ENCODE assay signal across 9 mouse cellular contexts in the genomic region with DNA sequence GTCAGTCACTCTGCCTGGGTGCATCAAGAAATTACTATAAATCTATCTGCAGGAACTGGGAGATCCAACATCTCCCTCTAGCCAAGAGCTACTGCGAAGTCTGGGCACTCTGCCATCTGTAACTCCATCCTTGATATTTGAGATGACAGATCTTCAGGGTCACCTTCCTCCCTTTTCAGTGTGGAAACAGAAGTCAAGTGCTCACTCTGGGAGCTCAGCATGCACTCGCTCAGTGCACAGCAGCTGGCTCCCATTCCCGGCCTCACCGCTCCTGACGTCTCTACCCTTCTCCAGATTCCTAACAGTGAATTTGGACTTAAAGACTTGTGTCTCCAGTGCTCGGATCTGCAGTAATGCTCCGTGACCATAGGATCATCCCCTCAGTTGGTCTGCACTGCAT.
A peak's percentile ranks its signal among the peaks of the same experiment; 100 is the strongest.
DNase-seq lines count a peak whose midpoint lies in the region; ATAC-seq and TF ChIP-seq lines count a peak whose summit lies in the region.
"Had no signal": no experiment of that assay in that cellular context is flagged by ENCODE, and none has a peak within 500 bp of the region (broad histone marks: within the 10 kb centered on the region; RNA-seq: fewer than 3 reads in every experiment).

No protein-coding gene starts in this region.

- DNase-seq in ovary, adult 18-20 months (ENCODE audit: low spot score) = peak; percentile 63
- DNase-seq in ovary, postnatal 10 days (ENCODE audit: low spot score) = no peak
- peak; percentile 35 for DNase-seq in cerebellum, adult 11 months
- peak; percentile 56 for DNase-seq in limb, embryonic 14.5 days (ENCODE audit: low spot score)
- no peak for DNase-seq in layer of hippocampus, adult 8-10 months (ENCODE audit: low spot score in 2 of 2)
- DNase-seq in c-Kit-positive CD71-positive TER-119-positive erythroid progenitor cells, embryonic 14.5 days (ENCODE audit: low spot score) = no peak

- H3K27me3 ChIP-seq in heart, embryonic 15.5 days = no peaks in the 10 kb centered on the region
- no peaks in the 10 kb centered on the region for H3K27me3 ChIP-seq in limb, embryonic 14.5 days (ENCODE audit: control insufficient read depth, insufficient read depth, low read length)
- H3K27me3 ChIP-seq: stomach, embryonic 15.5 days had no signal

- no peak overlapping the region for H3K4me3 ChIP-seq in heart, embryonic 15.5 days
- H3K4me3 ChIP-seq in limb, embryonic 14.5 days (replicated peaks; ENCODE audit: low read length) = no peak overlapping the region
- H3K4me3 ChIP-seq: stomach, embryonic 15.5 days had no signal

- peak; percentile 35; the same call in 1 of the 2 replicates for ATAC-seq in heart, embryonic 15.5 days (replicated peaks; ENCODE audit: insufficient number of reproducible peaks, insufficient read depth, low FRiP score, low read depth)
- peak; percentile 57 for ATAC-seq in limb, embryonic 14.5 days (ENCODE audit: low FRiP score, low read depth)
- no peak for ATAC-seq in monocyte, adult 5-6 weeks (replicated peaks; ENCODE audit: insufficient number of reproducible peaks, low FRiP score, low TSS enrichment, poor library complexity, severe bottlenecking)

- H3K9me3 ChIP-seq in heart, embryonic 15.5 days (replicated peaks) = no peaks in the 10 kb centered on the region
- H3K9me3 ChIP-seq in limb, embryonic 14.5 days (ENCODE audit: control insufficient read depth, low read length) = no peaks in the 10 kb centered on the region
- H3K9me3 ChIP-seq: stomach, embryonic 15.5 days had no signal

- WGBS in heart, embryonic 15.5 days = 20% methylated on average over 7 of the region's 7 CpGs
- WGBS in limb, embryonic 14.5 days = 46% methylated on average over 7 of the region's 7 CpGs

- peak overlapping the region; percentile 39; the same call in 1 of the 2 replicates for H3K27ac ChIP-seq in heart, embryonic 15.5 days
- no peak overlapping the region for H3K27ac ChIP-seq in limb, embryonic 14.5 days (replicated peaks; ENCODE audit: low read depth, low read length)
- H3K27ac ChIP-seq: stomach, embryonic 15.5 days had no signal

- no peaks in the 10 kb centered on the region for H3K36me3 ChIP-seq in heart, embryonic 15.5 days
- no peaks in the 10 kb centered on the region for H3K36me3 ChIP-seq in limb, embryonic 14.5 days (ENCODE audit: control insufficient read depth, insufficient read depth, low read length)
- H3K36me3 ChIP-seq: stomach, embryonic 15.5 days had no signal

- no peak overlapping the region for H3K4me2 ChIP-seq in heart, embryonic 15.5 days
- H3K4me2 ChIP-seq in limb, embryonic 14.5 days (replicated peaks; ENCODE audit: low read depth, low read length, severe bottlenecking) = no peak overlapping the region
- H3K4me2 ChIP-seq: stomach, embryonic 15.5 days had no signal

- no peak overlapping the region for H3K9ac ChIP-seq in heart, embryonic 15.5 days
- H3K9ac ChIP-seq in limb, embryonic 14.5 days (ENCODE audit: low read depth, low read length, severe bottlenecking) = no peak overlapping the region
- H3K9ac ChIP-seq: stomach, embryonic 15.5 days had no signal

- TF ChIP-seq POLR2A in limb, embryonic 14.5 days (IDR thresholded peaks at IDR 0.05; ENCODE audit: borderline replicate concordance, extremely low read depth, insufficient read depth, insufficient read length) = no peak

- peaks cover 9% of the 10 kb centered on the region for H3K4me1 ChIP-seq in heart, embryonic 15.5 days (replicated peaks)
- H3K4me1 ChIP-seq in limb, embryonic 14.5 days (ENCODE audit: control insufficient read depth, insufficient read depth, low read length) = peaks cover 6% of the 10 kb centered on the region
- H3K4me1 ChIP-seq: stomach, embryonic 15.5 days had no signal

Comparison
In these comparisons a context has a peak if more than half of its experiments do, and no peak if none do; other contexts are left out.
1. DNase-seq: peak in ovary, adult 18-20 months (single experiment), cerebellum, adult 11 months (single experiment) and limb, embryonic 14.5 days (single experiment); none in ovary, postnatal 10 days (single experiment), layer of hippocampus, adult 8-10 months (0 of 2) and c-Kit-positive CD71-positive TER-119-positive erythroid progenitor cells, embryonic 14.5 days (single experiment).